Mouse (Mus musculus) limb, embryonic 15.5 days (tissue): Measurements from ENCODE around the gene Ptprt. TPM values are rescaled to one million over a fixed set of nuclear protein-coding genes. Genes with fewer than 3 reads are reported as not detected.

Source experiments
- ATAC-seq: fragments of 200-750 bp; cut with Nextera tagmentation; 2 replicates; pipeline ENCODE4 v1.8.0; 2017; ENCODE audit warnings: low read depth, moderate TSS enrichment; ENCODE audit not compliant: insufficient number of reproducible peaks, low FRiP score, low TSS enrichment
- H3K27ac ChIP-seq: fragments of 300-500 bp; sonication (generic); 2 replicates; pipeline ENCODE4 v1.5.1; 2015; ENCODE audit warnings: moderate library complexity, mild to moderate bottlenecking, inconsistent platforms
- H3K27me3 ChIP-seq: fragments of 300-500 bp; sonication (generic); 2 replicates; pipeline ENCODE4 v1.6.1; 2015; ENCODE audit warnings: inconsistent platforms
- H3K36me3 ChIP-seq: fragments of 300-500 bp; sonication (generic); 2 replicates; pipeline ENCODE4 v1.6.1; 2015; ENCODE audit warnings: inconsistent platforms
- H3K4me1 ChIP-seq: fragments of 300-500 bp; sonication (generic); 2 replicates; pipeline ENCODE4 v1.6.1; 2015; ENCODE audit warnings: inconsistent platforms
- H3K4me2 ChIP-seq: fragments of 300-500 bp; sonication (generic); 2 replicates; pipeline ENCODE4 v1.6.1; 2015; ENCODE audit warnings: mild to moderate bottlenecking, inconsistent platforms
- H3K4me3 ChIP-seq: fragments of 300-500 bp; sonication (generic); 2 replicates; pipeline ENCODE4 v1.5.1; 2015; ENCODE audit warnings: mild to moderate bottlenecking, inconsistent platforms
- H3K9ac ChIP-seq: fragments of 300-500 bp; sonication (generic); 2 replicates; pipeline ENCODE4 v1.6.1; 2015; ENCODE audit warnings: inconsistent platforms
- H3K9me3 ChIP-seq: fragments of 300-500 bp; sonication (generic); 2 replicates; pipeline ENCODE4 v1.6.1; 2016; ENCODE audit warnings: inconsistent platforms
- WGBS: fragments of 180-500 bp; shearing (Covaris S2); methylation state at CpG from one replicate; pipeline ENCODE4 v1.1.7; 2015; 5-methylcytosine and 5-hydroxymethylcytosine counted together
- polyA plus RNA-seq: library from polyadenylated mRNA; unstranded; fragments of >200 nt; fragmentation: Nextera tagmentation; extraction: Ambion mirVana; gene quantifications from 2 replicates; pipeline ENCODE4 v1.2.1, GENCODE M21; 2015

Gene Ptprt
- polyA plus RNA-seq: 0.93 and 1.9 TPM in 2 replicates

DNA sequence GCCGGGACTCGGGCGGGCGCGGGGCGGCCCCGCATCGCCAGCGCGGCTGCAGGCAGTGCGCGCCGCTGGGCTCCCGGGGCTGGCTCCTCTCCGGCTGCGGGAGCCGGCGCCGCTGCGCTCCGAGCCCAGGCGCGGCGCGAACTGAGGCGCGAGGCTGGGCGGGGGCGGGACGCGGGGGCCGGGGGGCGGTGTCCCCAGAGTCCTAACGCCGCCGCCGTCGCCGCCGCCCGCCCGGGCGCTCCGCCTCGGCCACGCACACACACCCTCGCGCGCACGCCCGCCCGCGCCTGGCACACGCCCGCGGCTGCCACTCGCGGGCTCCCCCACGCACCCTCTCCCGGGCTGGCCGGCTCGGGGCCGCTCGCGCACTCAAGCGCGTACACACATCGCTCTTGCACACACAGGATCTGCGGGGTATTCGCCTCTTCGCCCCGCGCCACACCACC is at the start of gene Ptprt:
Gene Ptprt (minus strand): TSS at position 207 of the 446 bp plus-strand sequence.
- H3K36me3 ChIP-seq: no peaks in the 10 kb centered on the region
- H3K27me3 ChIP-seq: peaks cover 71% of the 10 kb centered on the region
- 0 out of 2 replicates have a peak within 1 kb of the TSS, but pooled peaks have one; percentile 31 for H3K9ac ChIP-seq
- H3K4me2 ChIP-seq: peak within 1 kb of the TSS; percentile 99
- ATAC-seq: no peak
- H3K4me1 ChIP-seq: peaks cover 22% of the 10 kb centered on the region
- H3K4me3 ChIP-seq: peak within 1 kb of the TSS; percentile 50
- H3K27ac ChIP-seq: no peak within 1 kb of the TSS
- no peaks in the 10 kb centered on the region for H3K9me3 ChIP-seq
- 0% methylated on average over 64 of the region's 73 CpGs for WGBS

- no peaks in the 10 kb centered on the region for H3K4me1 ChIP-seq
- H3K4me2 ChIP-seq: no peak overlapping the region
- ATAC-seq: no peak
- H3K27me3 ChIP-seq: no peaks in the 10 kb centered on the region
- H3K36me3 ChIP-seq: no peaks in the 10 kb centered on the region
- no peak overlapping the region for H3K4me3 ChIP-seq
- no peak overlapping the region for H3K9ac ChIP-seq
- 75% methylated on average over 2 of the region's 2 CpGs for WGBS
- no peaks in the 10 kb centered on the region for H3K9me3 ChIP-seq
- H3K27ac ChIP-seq: no peak overlapping the region
Measured at GRCm38 (mm10) chr2:162710443-162710842, 49.5 kb upstream of the Ptprt start.

DNA sequence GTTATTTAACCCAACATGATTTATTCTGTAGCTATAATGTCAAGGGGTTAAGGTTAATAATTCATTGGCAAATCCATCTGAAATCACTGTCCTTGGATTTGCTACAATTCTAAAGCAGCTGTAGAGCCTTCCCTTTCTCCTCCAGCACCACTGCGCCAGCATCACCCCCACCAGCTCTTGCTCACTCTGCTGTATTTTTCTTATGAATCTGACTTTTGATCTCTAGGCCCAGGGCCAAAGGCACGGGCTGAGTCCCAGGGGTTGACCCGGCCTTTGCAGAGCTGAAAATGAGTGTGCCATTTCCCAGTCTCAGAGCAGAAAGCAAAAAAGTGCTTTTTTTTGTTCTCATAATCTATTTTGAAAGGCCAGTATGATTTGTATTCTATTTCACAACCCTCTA is 38.7 kb upstream of the Ptprt start:
- no peaks in the 10 kb centered on the region for H3K27me3 ChIP-seq
- H3K4me2 ChIP-seq: no peak overlapping the region
- H3K9ac ChIP-seq: no peak overlapping the region
- ATAC-seq: no peak
- 77% methylated on average over 3 of the region's 3 CpGs for WGBS
- no peak overlapping the region for H3K27ac ChIP-seq
- H3K9me3 ChIP-seq: no peaks in the 10 kb centered on the region
- H3K4me1 ChIP-seq: no peaks in the 10 kb centered on the region; the same call in 1 of the 2 replicates
- no peak overlapping the region for H3K4me3 ChIP-seq
- H3K36me3 ChIP-seq: no peaks in the 10 kb centered on the region

- H3K27me3 ChIP-seq: no peaks in the 10 kb centered on the region
- H3K4me2 ChIP-seq: no peak overlapping the region
- no peak overlapping the region for H3K4me3 ChIP-seq
- no peaks in the 10 kb centered on the region for H3K36me3 ChIP-seq
- H3K4me1 ChIP-seq: no peaks in the 10 kb centered on the region; the same call in 1 of the 2 replicates
- no peak overlapping the region for H3K27ac ChIP-seq
- no peak overlapping the region for H3K9ac ChIP-seq
- ATAC-seq: no peak
- no peaks in the 10 kb centered on the region for H3K9me3 ChIP-seq
Measured at GRCm38 (mm10) chr2:162699036-162699435, 38.1 kb upstream of the Ptprt start.

DNA sequence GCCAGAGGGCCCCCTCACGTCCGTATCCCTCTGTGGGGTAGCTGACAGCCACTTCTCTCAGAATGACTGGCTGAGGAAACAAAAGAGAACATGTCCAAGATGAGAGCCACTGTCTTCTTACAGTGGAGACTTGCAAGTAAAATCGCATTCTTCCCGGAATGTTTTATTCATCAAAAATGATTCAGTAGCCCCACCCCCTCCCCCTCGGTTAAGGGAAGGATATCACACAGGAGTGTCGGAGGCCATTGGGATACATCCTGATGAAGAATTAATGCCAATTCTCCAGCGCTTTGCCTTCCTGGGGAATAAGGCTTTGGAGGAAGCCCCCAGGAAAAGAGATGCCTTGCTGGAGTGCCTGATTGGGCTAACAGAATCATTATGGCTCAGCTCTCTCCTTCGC is 37.1 kb upstream of the Ptprt start:
- H3K27ac ChIP-seq: no peak overlapping the region
- WGBS: 74% methylated on average over 8 of the region's 8 CpGs
- H3K4me2 ChIP-seq: no peak overlapping the region
- ATAC-seq: no peak
- no peak overlapping the region for H3K9ac ChIP-seq
- no peaks in the 10 kb centered on the region; the same call in 1 of the 2 replicates for H3K4me1 ChIP-seq
- no peaks in the 10 kb centered on the region for H3K9me3 ChIP-seq
- H3K36me3 ChIP-seq: no peaks in the 10 kb centered on the region
- H3K27me3 ChIP-seq: no peaks in the 10 kb centered on the region
- no peak overlapping the region for H3K4me3 ChIP-seq

- no peak overlapping the region for H3K4me2 ChIP-seq
- WGBS: 69% methylated on average over 10 of the region's 10 CpGs
Measured at GRCm38 (mm10) chr2:162697151-162697550, 36.2 kb upstream of the Ptprt start.

GRCm38 (mm10) chr2:162692143-162692542 is 31.2 kb upstream of the Ptprt start:
- no peak for ATAC-seq
- no peaks in the 10 kb centered on the region for H3K27me3 ChIP-seq
- no peak overlapping the region for H3K27ac ChIP-seq
- H3K4me3 ChIP-seq: no peak overlapping the region
- H3K9ac ChIP-seq: no peak overlapping the region
- no peak overlapping the region for H3K4me2 ChIP-seq
- H3K9me3 ChIP-seq: no peaks in the 10 kb centered on the region
- H3K4me1 ChIP-seq: no peaks in the 10 kb centered on the region
- H3K36me3 ChIP-seq: no peaks in the 10 kb centered on the region
- 92% methylated on average over 6 of the region's 12 CpGs for WGBS

More at GRCm38 (mm10) chr2:162697151-162697550, 36.2 kb upstream of the Ptprt start:
- no peak overlapping the region for H3K9ac ChIP-seq
- no peaks in the 10 kb centered on the region for H3K9me3 ChIP-seq
- H3K27me3 ChIP-seq: no peaks in the 10 kb centered on the region
- ATAC-seq: no peak
- no peak overlapping the region for H3K27ac ChIP-seq
- no peak overlapping the region for H3K4me3 ChIP-seq
- H3K4me1 ChIP-seq: no peaks in the 10 kb centered on the region; the same call in 1 of the 2 replicates
- no peaks in the 10 kb centered on the region for H3K36me3 ChIP-seq

DNA sequence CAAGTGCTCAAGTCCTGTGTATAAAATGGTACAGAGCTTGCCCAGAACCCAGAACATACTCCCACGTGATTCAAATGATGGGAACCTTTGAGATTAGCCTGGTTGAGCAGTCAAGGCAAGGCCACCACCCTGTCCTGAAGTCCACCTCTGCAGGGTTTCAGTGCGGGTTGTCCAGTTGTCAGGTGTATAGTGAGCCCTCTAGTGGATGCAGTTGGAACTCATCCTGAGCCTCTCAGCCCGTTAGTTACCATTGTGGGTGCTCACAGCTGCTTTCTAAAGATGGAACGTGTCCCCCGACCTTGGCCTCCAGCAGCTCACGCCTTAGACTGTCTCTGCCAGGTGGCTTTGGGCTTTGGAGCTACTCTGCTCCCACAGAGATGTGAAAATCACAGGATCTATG is 21.7 kb upstream of the Ptprt start:
- H3K4me1 ChIP-seq: no peaks in the 10 kb centered on the region
- H3K27ac ChIP-seq: no peak overlapping the region
- WGBS: 10% methylated on average over 6 of the region's 6 CpGs
- H3K36me3 ChIP-seq: no peaks in the 10 kb centered on the region
- no peaks in the 10 kb centered on the region; the same call in 1 of the 2 replicates for H3K27me3 ChIP-seq
- no peak overlapping the region for H3K4me2 ChIP-seq
- no peak for ATAC-seq
- H3K4me3 ChIP-seq: no peak overlapping the region
- no peak overlapping the region for H3K9ac ChIP-seq
- H3K9me3 ChIP-seq: no peaks in the 10 kb centered on the region

DNA sequence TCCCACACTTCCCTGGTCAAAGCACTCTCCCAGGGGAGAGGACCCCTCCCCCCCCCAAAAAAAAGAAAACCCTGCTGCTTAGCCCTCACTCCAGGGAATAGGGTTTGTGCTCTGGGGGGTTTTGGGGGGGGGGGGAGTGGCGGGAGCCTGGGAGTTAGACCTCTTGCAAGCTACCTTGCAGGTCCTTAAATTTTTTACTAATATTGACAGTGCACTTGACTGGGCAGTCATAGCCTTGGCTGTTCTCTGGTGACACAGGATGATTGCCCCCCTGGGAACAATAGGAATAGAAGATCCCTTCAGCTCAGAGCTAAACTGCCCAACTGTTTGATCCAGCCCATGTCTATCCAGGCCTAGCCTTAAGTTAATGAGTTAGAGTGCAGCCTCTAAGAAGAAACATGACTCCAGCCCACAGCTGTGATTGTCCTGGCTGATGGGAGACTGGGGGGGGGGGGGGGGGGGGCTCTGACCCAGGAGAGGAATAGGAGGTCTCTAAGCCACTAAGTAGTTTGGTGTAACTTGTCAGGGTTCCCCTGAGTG is 1.6 kb upstream of the Ptprt start:
- no peak overlapping the region for H3K4me3 ChIP-seq
- ATAC-seq: no peak
- 30% methylated on average over 1 of the region's 1 CpGs for WGBS
- H3K9me3 ChIP-seq: no peaks in the 10 kb centered on the region
- no peak overlapping the region for H3K9ac ChIP-seq
- no peak overlapping the region for H3K4me2 ChIP-seq
- H3K27me3 ChIP-seq: peaks cover 62% of the 10 kb centered on the region
- no peak overlapping the region for H3K27ac ChIP-seq
- H3K4me1 ChIP-seq: peaks cover 22% of the 10 kb centered on the region
- H3K36me3 ChIP-seq: no peaks in the 10 kb centered on the region

GRCm38 (mm10) chr2:162661733-162662132 is 786 bp upstream of the Ptprt start:
- no peak for ATAC-seq
- Histone ChIP-seq H3K9ac (no peak overlapping the region), H3K4me1 (peaks cover 22% of the 10 kb centered on the region), H3K4me2 (peak overlapping the region; percentile 99; the same call in 1 of the 2 replicates), H3K27ac (no peak overlapping the region), H3K9me3 (no peaks in the 10 kb centered on the region), H3K4me3 (peak overlapping the region; percentile 50; the same call in 1 of the 2 replicates), H3K27me3 (peaks cover 68% of the 10 kb centered on the region), H3K36me3 (no peaks in the 10 kb centered on the region)
- 15% methylated on average over 4 of the region's 4 CpGs for WGBS

- peak overlapping the region; percentile 99 for H3K4me2 ChIP-seq
- H3K27me3 ChIP-seq: peaks cover 77% of the 10 kb centered on the region
- H3K4me3 ChIP-seq: peak overlapping the region; percentile 50
- H3K9ac ChIP-seq: 0 out of 2 replicates have a peak overlapping the region, but pooled peaks have one; percentile 31
- under 1% methylated on average over 51 of the region's 57 CpGs for WGBS
- H3K27ac ChIP-seq: no peak overlapping the region
- no peak for ATAC-seq
- H3K9me3 ChIP-seq: no peaks in the 10 kb centered on the region
- peaks cover 22% of the 10 kb centered on the region for H3K4me1 ChIP-seq
- H3K36me3 ChIP-seq: no peaks in the 10 kb centered on the region
Measured at GRCm38 (mm10) chr2:162660231-162660940, 561 bp downstream of the Ptprt start.

DNA sequence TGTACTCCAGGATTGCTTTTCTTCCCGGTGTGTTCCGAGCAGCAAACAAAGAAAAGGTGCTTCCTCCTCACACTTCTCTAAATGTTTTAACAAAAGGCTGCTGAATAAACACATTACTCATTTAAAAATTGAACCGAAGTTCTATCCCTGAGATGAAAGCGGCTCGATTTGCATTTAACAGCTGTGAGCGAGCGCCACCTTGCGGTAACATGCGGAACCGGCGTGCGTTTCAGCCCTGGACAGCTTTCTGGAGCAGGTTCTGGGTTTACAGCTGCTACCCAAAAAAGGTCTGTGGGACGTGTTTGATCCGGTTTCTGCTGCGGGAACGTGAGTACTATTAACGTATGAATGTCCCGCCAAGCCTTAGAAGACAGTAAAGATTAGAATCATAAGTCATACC is 1.9 kb downstream of the Ptprt start:
- under 1% methylated on average over 18 of the region's 18 CpGs for WGBS
- H3K9ac ChIP-seq: no peak overlapping the region
- H3K27ac ChIP-seq: no peak overlapping the region
- H3K4me3 ChIP-seq: peak overlapping the region; percentile 50
- no peak for ATAC-seq
- H3K36me3 ChIP-seq: no peaks in the 10 kb centered on the region
- H3K4me2 ChIP-seq: peak overlapping the region; percentile 99
- H3K9me3 ChIP-seq: no peaks in the 10 kb centered on the region
- peaks cover 76% of the 10 kb centered on the region for H3K27me3 ChIP-seq
- peaks cover 22% of the 10 kb centered on the region for H3K4me1 ChIP-seq
